Mouse (Mus musculus): ENCODE data around the gene Syvn1.

DNA sequence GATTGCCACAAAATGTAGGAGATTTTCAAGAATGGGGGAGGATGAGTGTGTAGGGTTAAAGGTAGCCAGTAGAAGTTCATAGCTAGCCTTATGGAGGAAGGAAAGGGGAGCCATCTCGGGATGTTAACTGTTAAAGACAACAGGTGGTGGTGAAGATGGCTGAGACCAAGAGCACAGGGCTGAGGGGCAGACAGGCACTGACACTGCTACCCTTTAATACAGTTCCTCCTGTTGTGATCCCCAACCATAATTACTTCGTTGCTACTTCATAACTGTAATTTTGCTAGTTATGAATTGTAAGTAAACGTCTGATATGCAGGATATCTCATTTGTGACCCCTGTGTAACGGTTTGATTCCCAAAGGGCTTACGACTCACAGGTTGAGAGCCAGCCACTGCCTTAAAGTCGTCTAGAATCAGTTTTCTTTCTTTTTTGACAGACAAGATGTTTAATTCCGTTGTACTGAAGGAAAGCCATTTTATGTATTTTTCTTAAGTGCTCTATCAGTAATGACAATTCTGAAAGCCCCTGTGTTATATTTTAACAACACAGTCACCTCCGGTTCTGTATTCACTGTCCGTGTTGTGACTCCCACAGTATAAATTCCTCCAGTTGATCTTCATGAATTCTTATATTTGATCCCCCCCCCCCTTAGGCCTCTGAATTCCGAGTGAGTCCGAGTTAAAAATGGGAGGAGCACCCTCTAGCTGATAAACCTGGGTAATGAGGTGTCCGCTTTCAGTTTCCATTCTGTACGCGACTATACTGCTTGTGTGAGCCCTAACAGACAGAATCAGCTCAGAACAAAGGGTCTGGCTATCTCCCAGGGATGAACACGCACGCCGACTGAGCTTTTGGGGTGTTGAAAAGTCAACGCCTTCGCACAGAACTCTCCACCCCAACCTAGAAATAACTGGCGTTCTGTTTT, 746 bp upstream of the Syvn1 start:
- peak; percentile 52 for TF ChIP-seq CTCF (IDR thresholded peaks at IDR 0.05; ENCODE audit: low read depth)
- no peak for TF ChIP-seq EP300 (optimal IDR thresholded peaks at IDR 0.05)

All from stomach, postnatal 0 days (tissue).